Mouse (Mus musculus) kidney, adult 10 weeks (tissue): Measurements from ENCODE around the gene Cfap52. TPM values are rescaled to one million over a fixed set of nuclear protein-coding genes. Genes with fewer than 3 reads are reported as not detected.

Source experiments
- polyA plus RNA-seq: library from polyadenylated mRNA; stranded (reverse); fragments of 350-450 nt; fragmentation: Illumina TruSeq; extraction: RNeasy Lipid Tissue Mini Kit (QIAGEN cat#74804); gene quantifications from one replicate; pipeline ENCODE4 v1.2.3, GENCODE M21; 2014; ENCODE audit warnings: low read depth, low replicate concordance

Cfap52 gene
- 1.2 TPM for polyA plus RNA-seq

DNA sequence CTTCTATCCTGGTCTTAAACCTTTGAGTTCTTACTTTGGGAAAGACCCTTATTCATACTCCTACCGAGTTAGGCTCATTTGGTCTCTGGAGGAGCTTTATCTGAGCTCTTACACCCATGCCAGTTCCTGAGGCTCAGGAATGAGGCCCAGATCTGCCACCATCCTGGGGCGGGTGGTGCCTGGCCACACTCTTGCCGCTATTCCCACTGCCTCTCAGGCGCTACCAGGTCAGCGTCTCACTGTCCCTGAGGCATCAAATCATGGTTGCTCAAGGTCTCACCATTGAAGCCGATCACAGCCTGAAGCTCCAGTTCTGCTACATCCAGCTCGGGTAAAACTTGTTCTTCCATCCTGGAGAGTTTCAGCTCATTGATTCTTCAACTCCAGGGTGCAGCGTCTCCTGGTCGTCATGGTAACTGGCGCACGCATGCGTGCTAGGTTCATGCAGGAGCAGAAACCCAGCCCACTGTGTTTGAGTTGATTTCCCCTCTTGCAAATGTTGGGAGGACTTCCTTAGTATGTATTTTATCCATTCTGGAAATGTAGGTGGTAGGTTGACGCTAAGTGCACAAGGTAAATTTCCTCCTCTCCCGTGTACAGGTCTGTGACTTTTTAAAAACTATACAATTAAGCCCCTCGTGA lies at the start of gene Cfap52:
Cfap52 (minus strand) TSS at position 410 of the 642 bp plus-strand sequence.

DNA sequence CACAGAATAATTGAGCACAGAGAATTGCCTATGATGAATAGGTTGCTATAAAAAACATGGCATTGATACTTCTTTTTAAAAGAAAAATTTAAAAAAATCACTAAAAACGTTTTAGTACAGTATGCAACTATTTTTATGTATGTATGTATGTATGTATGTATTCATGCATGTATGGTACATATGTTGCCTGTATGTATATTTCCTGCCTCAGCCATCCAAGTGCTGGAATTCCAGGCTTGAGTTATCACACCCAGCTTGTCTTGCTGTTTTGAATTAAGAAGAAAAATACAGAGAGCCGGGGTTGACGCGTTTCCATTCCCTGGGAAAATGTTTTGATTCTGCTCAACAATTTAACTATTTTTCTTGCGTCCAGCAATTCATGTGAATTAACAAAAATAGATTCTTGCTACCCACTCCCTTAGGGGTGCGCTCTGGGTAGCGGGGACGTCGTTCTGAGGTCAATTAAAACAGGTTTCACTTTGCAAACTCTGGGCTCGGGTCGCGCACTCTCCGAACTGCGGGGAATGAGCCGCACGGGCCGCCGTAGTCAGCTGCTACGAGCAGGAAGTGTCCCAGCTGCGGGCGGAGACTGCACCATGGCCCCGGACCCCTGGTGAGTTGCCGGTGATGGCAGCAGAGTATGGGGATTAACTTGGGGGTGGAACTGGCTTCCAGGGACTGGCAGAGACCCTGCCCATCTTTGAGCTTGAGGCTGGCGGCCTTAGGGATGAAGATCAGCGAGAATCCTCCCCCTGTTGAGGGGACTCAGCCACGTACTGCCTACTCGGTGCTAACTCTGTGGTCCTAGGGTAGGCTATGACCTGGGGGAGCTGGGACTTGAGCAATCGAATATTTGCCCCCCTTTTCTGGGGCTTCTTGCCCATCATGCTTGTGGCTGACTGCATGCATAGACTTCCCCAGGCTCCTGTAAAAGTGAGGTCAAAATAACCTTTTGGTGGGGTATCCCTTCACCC lies 741 bp upstream of the Cfap52 start, which contains the start of gene Stx8:
Stx8 (plus strand) TSS at position 289 of the 974 bp plus-strand sequence.

DNA sequence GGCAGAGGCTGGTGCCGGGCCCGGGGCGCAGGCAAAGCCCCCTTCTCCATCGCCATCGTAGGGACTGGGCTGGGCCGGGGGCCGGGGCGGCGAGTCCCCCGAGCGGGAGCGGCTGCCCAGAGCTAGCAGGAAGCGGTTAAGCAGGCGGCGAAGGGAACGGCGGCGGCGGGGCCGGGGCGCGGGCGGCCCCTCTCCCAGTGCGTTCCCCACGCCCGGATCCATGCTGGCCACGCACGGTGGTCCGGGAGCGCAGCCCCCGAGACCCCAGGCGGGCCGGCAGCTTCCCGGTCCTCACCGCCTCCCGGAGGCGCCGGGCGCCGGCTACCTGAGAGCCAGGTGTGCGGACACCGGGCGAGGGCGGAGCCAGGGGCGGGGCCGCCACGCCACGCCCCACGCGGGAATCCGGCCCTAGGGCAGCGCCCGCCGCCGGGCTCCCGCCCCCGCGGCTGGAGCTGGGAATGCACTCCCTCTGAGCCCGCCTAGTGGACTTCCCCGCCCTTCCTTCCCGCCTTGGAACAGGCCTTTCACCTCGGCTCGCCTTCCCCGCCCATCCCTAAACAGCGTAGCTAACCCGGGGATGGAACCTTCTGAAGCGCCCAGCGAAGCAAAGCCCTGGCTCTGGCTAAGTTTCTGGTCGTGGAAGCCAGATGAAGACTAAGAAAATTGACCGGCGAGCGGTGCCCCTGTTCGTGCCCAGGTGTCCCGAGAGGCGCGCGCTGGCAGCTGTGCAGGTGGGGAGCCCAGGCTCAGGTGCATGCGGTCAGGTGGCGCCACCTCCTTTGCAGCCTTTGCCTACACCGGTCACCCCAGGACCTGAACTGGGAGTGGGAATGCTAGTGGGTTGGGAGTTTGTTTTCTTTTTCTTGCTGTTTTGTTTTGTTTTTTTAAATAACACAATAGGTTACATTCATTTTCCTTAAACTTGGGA lies 43.4 kb downstream of the Cfap52 start, which contains the start of gene Usp43:
Usp43 (minus strand) TSS at position 327 of the 928 bp plus-strand sequence.

Other genes starting within 250 kb of the Cfap52 start
- not detected for gene Glp2r, start 194.5 kb downstream of the Cfap52 start, polyA plus RNA-seq
- gene Gsg1l2, start 191.0 kb downstream of the Cfap52 start, polyA plus RNA-seq: not detected
- not detected for gene Dhrs7c, start 167.5 kb downstream of the Cfap52 start, polyA plus RNA-seq
- 0.65 TPM for gene Usp43, start 43.5 kb downstream of the Cfap52 start, polyA plus RNA-seq
- 34.6 TPM for gene Stx8, start 542 bp upstream of the Cfap52 start, polyA plus RNA-seq